Mouse (Mus musculus) heart, postnatal 14 days (tissue): ENCODE results near the gene Stra6. TPM values are rescaled to one million over a fixed set of nuclear protein-coding genes. Genes with fewer than 3 reads are reported as not detected.

ENCODE experiments used
- DNase-seq, 2 experiments: peaks; one replicate each; pipeline ENCODE4 v3.0.0; 2021 to 2022
- intact Hi-C: fragments of 180-260 bp; cut with DNase I; formaldehyde crosslinking; loops from one replicate; pipeline ENCODE4 v1.15.1; 2025
- long read RNA-seq, 2 experiments: library from polyadenylated mRNA; stranded (forward); transcript quantifications; one replicate each; pipeline ENCODE4 v2.0.0; 2021
- total RNA-seq, 2 experiments: library from RNA; stranded (reverse); gene quantifications; 2 replicates each; pipeline ENCODE4 v1.2.3; 2021

The Stra6 gene
- total RNA-seq = under 1 TPM; 0.32 to 0.76 TPM
- long read RNA-seq, experiment 1 = 0 reads
- long read RNA-seq, experiment 2, partial matches to known transcripts = 5 of 5 reads
- long read RNA-seq, experiment 2, other reads (novel, unspliced or antisense) = 0 of 5 reads

GRCm38 (mm10) chr9:58063531-58063930 is at the start of gene Stra6:
Gene Stra6, plus strand, starts transcription at chr9:58063788.
- intact Hi-C loops = no loop called here
- DNase-seq = no peak

- no peak for DNase-seq
- intact Hi-C loops = no loop called here
Measured at GRCm38 (mm10) chr9:58014393-58015160, 49.0 kb upstream of the Stra6 start.

- intact Hi-C loops = no loop called here
- DNase-seq = no peak
Measured at GRCm38 (mm10) chr9:58015856-58016255, 47.7 kb upstream of the Stra6 start.

GRCm38 (mm10) chr9:58016962-58017361 is 46.6 kb upstream of the Stra6 start:
- intact Hi-C loops = no loop called here
- no peak for DNase-seq

GRCm38 (mm10) chr9:58018385-58018784 is 45.2 kb upstream of the Stra6 start:
- DNase-seq = no peak
- intact Hi-C loops = no loop called here

- no peak for DNase-seq
- intact Hi-C loops = no loop called here
Measured at GRCm38 (mm10) chr9:58025995-58026394, 37.6 kb upstream of the Stra6 start.

GRCm38 (mm10) chr9:58027426-58028180 is 36.0 kb upstream of the Stra6 start:
- intact Hi-C loops = no loop called here
- DNase-seq = no peak

- no peak for DNase-seq
- intact Hi-C loops = no loop called here
Measured at GRCm38 (mm10) chr9:58028841-58029240, 34.7 kb upstream of the Stra6 start.

- DNase-seq = no peak
- intact Hi-C loops = loop anchor here (10.0 kb wide), 1 partner anchor 335 kb away; no protein-coding TSS in a partner anchor
Measured at GRCm38 (mm10) chr9:58029635-58030034, 34.0 kb upstream of the Stra6 start.

GRCm38 (mm10) chr9:58031895-58032294 is 31.7 kb upstream of the Stra6 start:
- intact Hi-C loops = loop anchor here (10.0 kb wide), 1 partner anchor 333 kb away; no protein-coding TSS in a partner anchor
- no peak for DNase-seq

- intact Hi-C loops = loop anchor here (10.0 kb wide), 1 partner anchor 329 kb away; no protein-coding TSS in a partner anchor
- DNase-seq = no peak
Measured at GRCm38 (mm10) chr9:58035519-58035918, 28.1 kb upstream of the Stra6 start.

- intact Hi-C loops = loop anchor here (10.0 kb wide), 1 partner anchor 329 kb away; no protein-coding TSS in a partner anchor
- no peak for DNase-seq
Measured at GRCm38 (mm10) chr9:58035951-58036698, 27.5 kb upstream of the Stra6 start.

GRCm38 (mm10) chr9:58036961-58037360 is 26.6 kb upstream of the Stra6 start:
- intact Hi-C loops = loop anchor here (10.0 kb wide), 1 partner anchor 328 kb away; no protein-coding TSS in a partner anchor
- no peak for DNase-seq

GRCm38 (mm10) chr9:58038500-58039168 is 25.0 kb upstream of the Stra6 start:
- peak; percentile 83 to 86 for DNase-seq
- intact Hi-C loops = loop anchor here (1.0 to 10.0 kb wide), 2 partner anchors 166 to 326 kb away; partner anchors contain the start of genes Islr and Islr2

- DNase-seq = no peak
Measured at GRCm38 (mm10) chr9:58040977-58041376, 22.6 kb upstream of the Stra6 start.

GRCm38 (mm10) chr9:58042391-58042790 is 21.2 kb upstream of the Stra6 start:
- DNase-seq = peak; percentile 37 to 42

More at GRCm38 (mm10) chr9:58040977-58041376, 22.6 kb upstream of the Stra6 start:
- intact Hi-C loops = loop anchor here (2.0 kb wide), 1 partner anchor 238 kb away; no protein-coding TSS in a partner anchor

GRCm38 (mm10) chr9:58043496-58044017 is 20.0 kb upstream of the Stra6 start:
- DNase-seq = peak; percentile 70 to 72
- intact Hi-C loops = no loop called here

More at GRCm38 (mm10) chr9:58042391-58042790, 21.2 kb upstream of the Stra6 start:
- intact Hi-C loops = no loop called here

GRCm38 (mm10) chr9:58044828-58045227 is 18.8 kb upstream of the Stra6 start:
- DNase-seq = no peak
- intact Hi-C loops = no loop called here

- intact Hi-C loops = no loop called here
- DNase-seq = no peak
Measured at GRCm38 (mm10) chr9:58045646-58046045, 17.9 kb upstream of the Stra6 start.
